Mouse (Mus musculus) testis, adult 2 months (tissue): ENCODE measurements at regions not wholly inside any gene's neighbourhood (a gene's known extent, or its start where the extent isn't known, plus 50 kb on each side); places are given as distances from the start of the nearest gene placed in this dataset.

Experiments
- CTCF ChIP-seq: fragments of 200-500 bp; IDR thresholded peaks from 2 replicates; pipeline ENCODE4 v1.5.1; 2012; ENCODE audit warnings: low read depth, mild to moderate bottlenecking, inconsistent platforms, low read length, moderate library complexity; ENCODE audit not compliant: control insufficient read depth, insufficient read depth, insufficient replicate concordance
- POLR2A ChIP-seq: fragments of 200-500 bp; IDR thresholded peaks from 2 replicates; pipeline ENCODE4 v1.6.1; 2012; ENCODE audit warnings: low read depth, mild to moderate bottlenecking, inconsistent platforms, low read length, moderate library complexity; ENCODE audit not compliant: control insufficient read depth

GRCm38 (mm10) chr3:21256129-21256760 lies 820.2 kb upstream of the Tbl1xr1 start:
- TF ChIP-seq CTCF (no peak), POLR2A (no peak)
